Mouse (Mus musculus): ENCODE data around the gene Myo6. TPM values are rescaled to one million over a fixed set of nuclear protein-coding genes. Genes with fewer than 3 reads are reported as not detected.

Gene Myo6
- total RNA-seq, 2 experiments from 2014 or later = 10.9 to 16.2 TPM

GRCm38 (mm10) chr9:80237184-80237799, 72.5 kb downstream of the Myo6 start:
- no peak for DNase-seq

DNA sequence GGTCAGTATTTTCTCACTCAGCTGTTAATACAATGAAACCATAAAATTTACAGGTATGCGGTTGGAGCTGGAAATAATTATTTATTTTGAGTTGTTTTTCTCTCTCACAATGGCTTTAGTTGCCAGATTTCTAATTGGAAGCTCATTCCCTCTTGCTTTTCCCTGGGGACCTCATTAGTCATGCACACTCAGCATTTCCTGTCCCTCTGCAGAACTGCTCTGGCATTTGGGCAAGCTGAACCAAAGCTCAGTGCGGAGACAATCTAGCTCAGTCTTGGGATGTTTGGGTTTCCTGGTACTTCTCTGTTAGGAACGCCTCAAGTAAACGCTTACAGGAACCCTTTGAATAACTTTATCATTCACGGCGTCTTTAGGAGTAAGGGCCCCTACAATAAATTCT, 76.9 kb downstream of the Myo6 start:
- DNase-seq = no peak

DNA sequence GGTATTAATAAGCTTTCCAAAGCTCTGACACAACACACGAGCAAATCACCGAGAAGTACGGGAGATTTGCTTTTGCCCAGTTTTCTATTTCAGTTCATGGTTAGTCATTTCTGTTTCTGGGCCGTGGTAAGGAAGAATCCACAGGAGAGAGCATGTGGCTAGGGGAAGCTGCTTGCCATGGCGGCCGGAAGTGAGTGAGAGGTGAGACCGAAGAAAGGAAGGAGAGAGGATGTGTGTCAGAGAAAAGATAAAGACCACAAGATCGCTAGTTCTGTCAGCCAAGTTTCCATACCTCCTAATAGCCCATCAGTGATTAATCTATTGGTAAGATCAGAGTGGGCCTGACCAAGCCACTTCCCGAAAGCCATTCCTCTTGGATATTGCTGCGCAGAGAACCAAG, 87.3 kb downstream of the Myo6 start:
- no peak for DNase-seq

- DNase-seq = no peak
These were observed 88.4 kb downstream of the Myo6 start for GRCm38 (mm10) chr9:80253241-80253640.

DNA sequence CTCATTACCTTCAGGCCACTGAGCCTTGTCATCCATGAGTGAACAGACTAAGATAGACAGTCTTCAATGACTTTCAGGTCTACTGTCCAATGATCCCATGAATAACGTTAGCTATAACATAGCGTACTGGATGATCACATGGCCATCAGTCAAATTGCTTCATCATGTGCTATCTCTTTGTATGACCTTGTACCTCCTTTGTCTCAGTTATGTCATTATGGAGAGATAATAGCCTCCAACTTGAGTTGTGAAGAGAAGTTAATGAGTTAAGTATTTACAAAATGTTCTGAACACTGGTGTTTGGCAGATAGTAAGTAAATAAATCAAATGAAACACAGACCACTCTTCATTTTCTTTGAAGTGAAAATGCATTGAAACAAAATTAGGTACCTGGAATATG, 91.7 kb downstream of the Myo6 start:
- DNase-seq = no peak

GRCm38 (mm10) chr9:80258396-80258795, 93.6 kb downstream of the Myo6 start:
- no peak for DNase-seq

DNA sequence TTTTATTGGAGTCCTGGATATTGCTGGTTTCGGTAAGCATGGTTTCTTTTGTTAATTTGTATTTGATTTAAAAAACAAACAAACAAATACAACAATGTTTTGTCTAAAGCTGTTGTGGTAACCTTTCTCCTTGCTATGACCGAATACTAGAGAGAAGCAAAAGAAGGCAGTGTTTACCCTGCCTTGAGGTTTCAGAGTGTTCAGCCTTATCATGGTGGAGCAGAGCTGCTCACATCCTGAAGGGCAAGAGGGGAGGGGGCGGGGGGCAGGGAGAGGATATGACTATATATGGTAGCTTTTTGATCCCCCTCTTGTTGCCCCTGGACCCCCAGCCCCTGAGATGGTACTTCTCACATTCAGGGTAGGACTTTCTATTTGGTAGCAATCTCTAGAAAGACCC, 96.1 kb downstream of the Myo6 start:
- DNase-seq = no peak

GRCm38 (mm10) chr9:80262367-80263026, 97.7 kb downstream of the Myo6 start:
- DNase-seq = no peak

GRCm38 (mm10) chr9:80266086-80266485, 101.3 kb downstream of the Myo6 start:
- no peak for DNase-seq

DNA sequence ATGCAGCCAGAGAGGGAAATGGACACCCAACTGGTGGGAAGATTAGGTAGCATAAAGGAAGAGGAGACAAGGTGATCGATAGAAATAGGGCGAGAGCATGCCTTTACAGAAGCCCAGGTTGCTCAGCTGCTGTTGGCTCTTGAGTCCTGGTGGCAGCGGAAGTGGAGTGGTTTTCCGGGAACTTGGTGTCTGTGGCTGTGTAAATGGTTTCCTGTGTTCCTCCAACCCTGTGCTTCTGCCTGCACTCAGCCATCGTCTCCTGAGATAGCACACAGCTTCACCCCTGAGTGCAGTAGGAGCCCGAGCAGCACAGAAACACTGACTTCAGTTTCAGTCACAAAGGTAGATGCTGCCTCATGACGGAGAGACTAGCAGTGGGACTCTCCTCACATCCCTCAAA, 101.7 kb downstream of the Myo6 start:
- DNase-seq = no peak

- DNase-seq = no peak
These were observed 104.8 kb downstream of the Myo6 start for GRCm38 (mm10) chr9:80269596-80269995.

DNA sequence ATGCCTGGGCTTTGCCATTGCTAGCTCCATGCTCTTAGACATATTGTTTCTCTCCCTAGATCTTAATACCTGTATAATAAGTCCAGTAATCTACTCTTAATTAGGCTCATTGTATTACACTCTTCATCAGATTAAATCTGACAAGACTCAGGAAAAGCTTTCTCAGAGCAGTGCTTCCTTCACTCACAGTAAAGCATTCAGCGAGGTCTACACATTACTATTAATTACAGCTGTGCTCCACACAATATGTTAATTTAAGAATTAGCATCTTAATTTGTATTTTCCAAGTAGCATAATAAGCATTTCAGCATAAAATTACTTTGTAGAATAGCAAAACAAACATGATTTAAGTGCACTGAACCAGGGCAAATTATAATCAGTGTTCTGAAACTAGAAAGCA, 108.1 kb downstream of the Myo6 start:
- no peak for DNase-seq

GRCm38 (mm10) chr9:80275053-80275771, 110.4 kb downstream of the Myo6 start:
- no peak for DNase-seq

DNA sequence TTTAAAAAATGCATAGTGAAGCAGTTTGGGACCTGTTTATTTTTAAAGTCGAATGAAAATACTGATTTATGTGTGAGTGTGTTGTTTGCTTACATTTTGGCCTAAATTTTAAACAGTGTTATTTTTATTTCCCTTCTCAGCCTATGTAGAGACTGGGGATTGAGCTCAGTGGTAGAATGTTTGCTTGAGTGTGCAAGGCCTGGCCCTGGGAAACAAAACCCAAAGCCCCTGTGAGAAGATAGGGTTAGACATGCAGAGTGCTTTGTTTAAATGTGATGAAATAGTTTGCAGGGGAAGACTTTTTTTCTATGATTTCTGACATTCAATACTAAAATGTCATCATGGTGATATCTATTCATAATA, 110.9 kb downstream of the Myo6 start:
- no peak for DNase-seq

DNA sequence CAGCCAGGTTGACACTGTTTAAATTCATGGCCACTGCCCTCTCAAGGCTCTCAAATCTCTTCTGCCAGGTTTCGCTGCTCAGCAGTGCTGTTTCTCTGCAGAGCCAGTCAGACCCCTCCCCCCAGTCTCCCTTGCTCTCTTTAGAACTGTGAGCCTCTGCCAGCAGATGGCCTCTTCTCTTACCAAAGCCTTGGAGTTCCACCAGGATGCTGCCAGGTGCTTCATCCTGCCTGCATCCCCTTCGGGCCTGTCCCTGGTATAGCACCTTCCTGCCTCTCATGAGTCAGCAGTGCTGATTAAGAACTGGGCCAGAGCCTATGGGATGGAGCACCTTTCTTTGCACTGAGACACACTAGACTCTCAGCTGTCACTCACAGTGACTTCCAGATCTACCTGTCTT, 112.3 kb downstream of the Myo6 start:
- no peak for DNase-seq

- no peak for DNase-seq
These were observed 112.9 kb downstream of the Myo6 start for GRCm38 (mm10) chr9:80277770-80278169.

DNA sequence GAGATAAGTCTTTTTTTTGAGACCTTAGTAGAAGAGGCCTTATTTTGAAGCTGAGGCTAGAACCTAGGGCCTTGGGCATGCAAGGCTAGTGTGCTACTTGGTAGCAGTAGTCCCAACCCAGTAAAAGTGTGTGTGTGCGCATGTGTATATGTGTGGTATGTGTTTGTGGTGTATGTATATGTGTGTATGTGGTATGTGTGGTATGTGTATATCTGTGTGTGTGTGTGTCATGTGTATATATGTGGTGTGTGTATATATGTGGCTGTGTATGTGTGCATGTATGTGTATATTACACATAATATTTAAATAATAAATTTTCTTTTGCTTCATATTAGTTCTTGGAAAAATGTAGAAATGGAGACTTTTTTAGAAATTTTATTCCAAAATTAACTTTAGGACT, 115.9 kb downstream of the Myo6 start:
- no peak for DNase-seq

- DNase-seq = no peak
These were observed 117.6 kb downstream of the Myo6 start for GRCm38 (mm10) chr9:80282426-80282825.

GRCm38 (mm10) chr9:80284539-80285174, 119.8 kb downstream of the Myo6 start:
- DNase-seq = no peak

GRCm38 (mm10) chr9:80286845-80287244, 122.0 kb downstream of the Myo6 start:
- no peak for DNase-seq

- no peak for DNase-seq
These were observed 128.3 kb downstream of the Myo6 start for GRCm38 (mm10) chr9:80293056-80293584.

DNA sequence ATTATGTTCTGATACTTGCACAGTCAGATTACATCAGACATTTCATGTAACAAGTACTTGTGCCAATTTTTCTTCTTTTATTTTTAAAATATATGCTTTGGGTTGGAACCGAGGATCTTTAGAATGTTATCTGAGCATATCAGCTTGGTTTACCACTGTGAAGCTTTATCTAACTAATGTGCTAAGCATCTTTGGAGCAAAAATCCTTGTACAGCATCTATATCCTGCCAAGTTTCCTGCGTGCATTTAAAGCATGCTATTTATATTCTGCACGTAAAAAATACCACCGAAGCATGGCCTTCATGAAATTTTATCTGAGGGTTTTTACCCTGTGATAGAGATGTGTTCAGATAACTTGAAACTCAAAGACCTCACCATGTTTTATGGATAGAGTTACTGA, 131.3 kb downstream of the Myo6 start:
- no peak for DNase-seq

DNA sequence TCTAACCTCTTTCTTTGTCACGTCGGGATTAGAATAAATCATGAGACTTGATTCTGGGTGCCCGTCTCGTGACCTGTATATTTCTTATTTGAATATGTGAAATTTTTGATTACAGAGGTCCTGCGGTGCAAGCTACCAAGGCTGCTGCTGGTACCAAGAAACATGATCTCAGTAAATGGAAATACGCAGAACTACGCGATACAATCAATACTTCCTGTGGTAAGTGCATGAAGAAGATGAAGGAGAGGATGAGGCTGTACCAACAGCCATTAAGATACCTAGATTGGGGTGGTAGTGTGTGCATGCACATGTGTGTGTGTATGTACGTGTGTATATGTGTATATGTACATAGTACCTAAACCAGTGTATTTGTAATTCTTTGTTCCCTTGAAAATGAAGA, 134.2 kb downstream of the Myo6 start:
- no peak for DNase-seq
